Mouse (Mus musculus) cerebellum, postnatal 36 days (tissue): ENCODE results near the gene Ldhc.
A peak's percentile ranks its signal among the peaks of the same experiment; 100 is the strongest.
"Not testable (repeated sequence)": the region's sequence is repeated elsewhere in the genome, so short reads cannot be mapped to it uniquely, and the experiment has no call there.

Experiments used
- DNase-seq, 2 experiments: peaks; one replicate each; pipeline ENCODE4 v3.0.0; 2021 to 2022; ENCODE audit warnings: mixed read lengths in 2 of 2

Ldhc gene

GRCm38 (mm10) chr7:46860996-46861395, at the start of gene Ldhc:
TSS of gene Ldhc (plus strand) at chr7:46861203.
- DNase-seq = no peak

- no peak for DNase-seq
Observed at GRCm38 (mm10) chr7:46814012-46814411, 47.0 kb upstream of the Ldhc start.

- DNase-seq = not testable (repeated sequence)
Observed at GRCm38 (mm10) chr7:46820876-46821632, 39.9 kb upstream of the Ldhc start.

- no peak for DNase-seq
Observed at GRCm38 (mm10) chr7:46827046-46827802, 33.8 kb upstream of the Ldhc start.

GRCm38 (mm10) chr7:46827803-46828184, 33.2 kb upstream of the Ldhc start:
- no peak for DNase-seq

- DNase-seq = no peak
Observed at GRCm38 (mm10) chr7:46829911-46830310, 31.1 kb upstream of the Ldhc start.

GRCm38 (mm10) chr7:46830799-46831590, 30.0 kb upstream of the Ldhc start:
- no peak for DNase-seq

- DNase-seq = no peak
Observed at GRCm38 (mm10) chr7:46831693-46832092, 29.3 kb upstream of the Ldhc start.

- not testable (repeated sequence) for DNase-seq
Observed at GRCm38 (mm10) chr7:46832112-46832810, 28.7 kb upstream of the Ldhc start.

GRCm38 (mm10) chr7:46833266-46833665, 27.7 kb upstream of the Ldhc start:
- DNase-seq = no peak

GRCm38 (mm10) chr7:46833670-46834255, 27.2 kb upstream of the Ldhc start:
- no peak for DNase-seq

- no peak for DNase-seq
Observed at GRCm38 (mm10) chr7:46834994-46835610, 25.9 kb upstream of the Ldhc start.

GRCm38 (mm10) chr7:46836357-46836756, 24.6 kb upstream of the Ldhc start:
- DNase-seq = no peak

GRCm38 (mm10) chr7:46837073-46837472, 23.9 kb upstream of the Ldhc start:
- no peak for DNase-seq

- DNase-seq = peak in 1 of 2 experiments; percentile 13
Observed at GRCm38 (mm10) chr7:46838104-46838671, 22.8 kb upstream of the Ldhc start.

- peak; percentile 69 to 74 for DNase-seq
Observed at GRCm38 (mm10) chr7:46838891-46839302, 22.1 kb upstream of the Ldhc start.

- DNase-seq = peak in 1 of 2 experiments; percentile 17
Observed at GRCm38 (mm10) chr7:46839446-46839845, 21.6 kb upstream of the Ldhc start.

GRCm38 (mm10) chr7:46839861-46840260, 21.1 kb upstream of the Ldhc start:
- no peak for DNase-seq

- DNase-seq = no peak
Observed at GRCm38 (mm10) chr7:46840326-46840725, 20.7 kb upstream of the Ldhc start.

GRCm38 (mm10) chr7:46840787-46841525, 20.0 kb upstream of the Ldhc start, which contains the start of gene Ldha:
TSS of gene Ldha (plus strand) at chr7:46841475.
- DNase-seq = no peak

- DNase-seq = no peak
Observed at GRCm38 (mm10) chr7:46842278-46842677, 18.7 kb upstream of the Ldhc start.
